Mouse (Mus musculus) heart, embryonic 11.5 days (tissue): ENCODE results near the gene Asb13. TPM values are rescaled to one million over a fixed set of nuclear protein-coding genes. Genes with fewer than 3 reads are reported as not detected.

Source experiments
- ATAC-seq: fragments of 200-750 bp; cut with Nextera tagmentation; replicated peaks from 2 replicates; pipeline ENCODE4 v1.8.0; 2017; ENCODE audit warnings: moderate library complexity; ENCODE audit not compliant: insufficient number of reproducible peaks, low FRiP score, low TSS enrichment
- H3K27ac ChIP-seq: fragments of 300-500 bp; sonication (generic); 2 replicates; pipeline ENCODE4 v1.5.1; 2014; ENCODE audit warnings: mild to moderate bottlenecking, low read depth, low read length
- H3K27me3 ChIP-seq: fragments of 300-500 bp; sonication (generic); 2 replicates; pipeline ENCODE4 v1.6.1; 2014; ENCODE audit warnings: mild to moderate bottlenecking, low read length, mixed read lengths; ENCODE audit not compliant: control insufficient read depth, insufficient read depth
- H3K36me3 ChIP-seq: fragments of 300-500 bp; sonication (generic); 2 replicates; pipeline ENCODE4 v1.6.1; 2014; ENCODE audit warnings: mild to moderate bottlenecking, low read length, moderate library complexity, mixed read lengths; ENCODE audit not compliant: control insufficient read depth, insufficient read depth
- H3K4me1 ChIP-seq: fragments of 300-500 bp; sonication (generic); 2 replicates; pipeline ENCODE4 v1.6.1; 2014; ENCODE audit warnings: low read length; ENCODE audit not compliant: control insufficient read depth, insufficient read depth
- H3K4me2 ChIP-seq: fragments of 300-500 bp; sonication (generic); 2 replicates; pipeline ENCODE4 v1.6.1; 2014; ENCODE audit warnings: mild to moderate bottlenecking, moderate library complexity
- H3K4me3 ChIP-seq: fragments of 300-500 bp; sonication (generic); 2 replicates; pipeline ENCODE4 v1.5.1; 2014; ENCODE audit warnings: low read depth, low read length
- H3K9ac ChIP-seq: fragments of 300-500 bp; sonication (generic); 2 replicates; pipeline ENCODE4 v1.6.1; 2014; ENCODE audit warnings: mild to moderate bottlenecking, low read depth, low read length, moderate library complexity
- H3K9me3 ChIP-seq: fragments of 300-500 bp; sonication (generic); replicated peaks from 2 replicates; pipeline ENCODE4 v1.6.1; 2016; ENCODE audit warnings: low read length; ENCODE audit not compliant: control insufficient read depth
- WGBS: fragments of 180-500 bp; shearing (Covaris S2); extraction: QIAGEN DNeasy Blood & Tissue Kit; methylation state at CpG from one replicate; pipeline ENCODE4 v1.1.7; 2014; ENCODE audit not compliant: insufficient replicate concordance; 5-methylcytosine and 5-hydroxymethylcytosine counted together
- polyA plus RNA-seq: library from polyadenylated mRNA; unstranded; fragments of >200 nt; fragmentation: Nextera tagmentation; extraction: Ambion mirVana; gene quantifications from 2 replicates; pipeline ENCODE4 v1.2.1, GENCODE M21; 2014

The Asb13 gene
- polyA plus RNA-seq, 1 experiment from 2014 or later: 5.3 TPM

GRCm38 (mm10) chr13:3696977-3697735 lies 63.3 kb downstream of the Asb13 start:
- H3K4me1 ChIP-seq: peaks cover 9% of the 10 kb centered on the region
- no peak overlapping the region for H3K9ac ChIP-seq
- no peak overlapping the region for H3K4me2 ChIP-seq
- H3K27ac ChIP-seq: no peak overlapping the region
- ATAC-seq: no peak
- H3K27me3 ChIP-seq: no peaks in the 10 kb centered on the region
- H3K36me3 ChIP-seq: no peaks in the 10 kb centered on the region
- 71% methylated on average over 8 of the region's 8 CpGs for WGBS
- no peak overlapping the region for H3K4me3 ChIP-seq
- H3K9me3 ChIP-seq: no peaks in the 10 kb centered on the region

- H3K36me3 ChIP-seq: no peaks in the 10 kb centered on the region
- WGBS: 63% methylated on average over 4 of the region's 4 CpGs
- H3K4me3 ChIP-seq: no peak overlapping the region
- no peak overlapping the region for H3K27ac ChIP-seq
- ATAC-seq: no peak
- H3K9me3 ChIP-seq: no peaks in the 10 kb centered on the region
- no peaks in the 10 kb centered on the region for H3K27me3 ChIP-seq
- H3K4me1 ChIP-seq: no peaks in the 10 kb centered on the region
- H3K9ac ChIP-seq: no peak overlapping the region
- no peak overlapping the region for H3K4me2 ChIP-seq
Observed at GRCm38 (mm10) chr13:3700752-3701151, 66.9 kb downstream of the Asb13 start.

Other genes with a start within 250 kb of the Asb13 start
- gene Gdi2, start 96.0 kb upstream of the Asb13 start, polyA plus RNA-seq: 370 and 406 TPM in 2 replicates
- 14.0 and 16.0 TPM in 2 replicates for gene Fam208b, start 22.9 kb upstream of the Asb13 start, polyA plus RNA-seq
- 0.11 TPM in 1 of 2 replicates, not detected in the other for gene Calml3, start 170.3 kb downstream of the Asb13 start, polyA plus RNA-seq
- gene Calm4, start 203.7 kb downstream of the Asb13 start, polyA plus RNA-seq: not detected in 2 replicates
- not detected in 2 replicates for gene Calm5, start 220.1 kb downstream of the Asb13 start, polyA plus RNA-seq